Mouse (Mus musculus) stomach, postnatal 0 days (tissue): ENCODE data around the gene Bcas3. TPM values are rescaled to one million over a fixed set of nuclear protein-coding genes. Genes with fewer than 3 reads are reported as not detected.

ENCODE experiments used
- ATAC-seq: fragments of 200-750 bp; cut with Nextera tagmentation; 2 replicates; pipeline ENCODE4 v1.8.0; 2017; ENCODE audit not compliant: low FRiP score, low TSS enrichment
- DNase-seq: peaks from one replicate; pipeline ENCODE4 v3.0.0-alpha.2; 2016; ENCODE audit warnings: low spot score
- H3K27ac ChIP-seq: fragments of 300-500 bp; sonication (generic); replicated peaks from 2 replicates; pipeline ENCODE4 v1.5.1; 2014; ENCODE audit warnings: mild to moderate bottlenecking, control low read depth
- H3K27me3 ChIP-seq: fragments of 300-500 bp; sonication (generic); 2 replicates; pipeline ENCODE4 v1.6.1; 2014; ENCODE audit warnings: low read length; ENCODE audit not compliant: control insufficient read depth, insufficient read depth
- H3K36me3 ChIP-seq: fragments of 300-500 bp; sonication (generic); 2 replicates; pipeline ENCODE4 v1.6.1; 2014; ENCODE audit warnings: low read length, mixed read lengths; ENCODE audit not compliant: control insufficient read depth, insufficient read depth
- H3K4me1 ChIP-seq: fragments of 300-500 bp; sonication (generic); replicated peaks from 2 replicates; pipeline ENCODE4 v1.6.1; 2014; ENCODE audit warnings: antibody characterized with exemption; ENCODE audit not compliant: control insufficient read depth, insufficient read depth
- H3K4me2 ChIP-seq: fragments of 300-500 bp; sonication (generic); replicated peaks from 2 replicates; pipeline ENCODE4 v1.6.1; 2014; ENCODE audit warnings: low read depth, mild to moderate bottlenecking, control low read depth, moderate library complexity
- H3K4me3 ChIP-seq: fragments of 300-500 bp; sonication (generic); 2 replicates; pipeline ENCODE4 v1.5.1; 2014; ENCODE audit warnings: low read depth, low read length, control low read depth
- H3K9ac ChIP-seq: fragments of 300-500 bp; sonication (generic); 2 replicates; pipeline ENCODE4 v1.6.1; 2014; ENCODE audit warnings: mild to moderate bottlenecking, low read length, control low read depth, mixed read lengths
- H3K9me3 ChIP-seq: fragments of 300-500 bp; sonication (generic); 2 replicates; pipeline ENCODE4 v1.6.1; 2016; ENCODE audit warnings: low read length; ENCODE audit not compliant: control insufficient read depth
- CTCF ChIP-seq: IDR thresholded peaks from 2 replicates; pipeline ENCODE4 v1.5.1; 2016; ENCODE audit warnings: antibody characterized with exemption, low read depth, mild to moderate bottlenecking, moderate library complexity
- EP300 ChIP-seq: optimal IDR thresholded peaks from 2 replicates; pipeline ENCODE3; 2016; ENCODE audit warnings: antibody characterized with exemption
- WGBS: fragments of 180-500 bp; shearing (Covaris S2); extraction: QIAGEN DNeasy Blood & Tissue Kit; methylation state at CpG from one replicate; pipeline ENCODE4 v1.1.7; 2014; 5-methylcytosine and 5-hydroxymethylcytosine counted together
- polyA plus RNA-seq: library from polyadenylated mRNA; unstranded; fragments of >200 nt; fragmentation: Nextera tagmentation; extraction: Ambion mirVana; gene quantifications from 2 replicates; pipeline ENCODE4 v1.2.1, GENCODE M21; 2015

The Bcas3 gene
- polyA plus RNA-seq, 1 experiment from 2014 or later, result 16.5 TPM

DNA sequence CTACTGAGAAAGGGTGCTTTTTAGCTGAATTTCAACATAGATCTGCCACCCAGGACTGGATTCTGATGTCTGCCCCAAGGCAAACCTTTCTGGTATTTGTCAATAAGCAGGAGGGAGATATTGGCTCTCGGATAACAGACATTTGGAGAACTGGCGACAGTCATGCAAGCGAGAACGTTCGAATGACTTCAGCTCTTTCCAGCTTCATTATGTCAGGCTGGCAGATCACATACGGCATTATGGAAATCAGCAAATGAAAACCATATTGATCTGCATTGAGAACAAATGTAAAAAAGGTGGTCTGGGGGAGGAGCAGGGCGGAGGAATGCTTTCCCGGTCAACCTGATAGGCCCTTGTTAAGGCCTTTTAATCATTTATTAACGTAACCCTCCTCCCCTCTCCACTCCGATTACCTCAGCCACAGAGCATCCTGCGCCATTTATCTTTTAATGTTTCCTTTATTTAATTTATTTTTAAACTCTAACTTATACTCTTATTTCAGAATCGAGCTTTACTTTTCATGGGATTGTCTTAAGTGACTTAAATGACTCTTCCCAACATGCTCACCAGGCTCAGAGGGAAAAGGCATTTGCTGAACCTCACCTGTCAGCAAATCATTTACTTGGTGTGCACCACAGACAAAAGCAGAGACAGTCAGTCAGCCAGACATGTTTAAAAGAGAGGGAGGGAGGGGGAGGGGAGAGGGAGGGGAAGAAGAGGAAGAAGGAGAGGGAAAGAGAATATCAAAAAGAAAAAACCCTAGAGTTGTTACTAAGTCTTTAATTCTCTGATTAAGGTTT, 285.9 kb downstream of the Bcas3 start:
- H3K4me3 ChIP-seq, result no peak overlapping the region
- no peak overlapping the region for H3K27ac ChIP-seq
- H3K4me2 ChIP-seq, result no peak overlapping the region
- no peak for DNase-seq
- no peak overlapping the region for H3K9ac ChIP-seq
- 59% methylated on average over 12 of the region's 12 CpGs for WGBS
- no peaks in the 10 kb centered on the region for H3K9me3 ChIP-seq
- H3K4me1 ChIP-seq, result no peaks in the 10 kb centered on the region
- H3K27me3 ChIP-seq, result no peaks in the 10 kb centered on the region
- no peak for ATAC-seq
- no peaks in the 10 kb centered on the region for H3K36me3 ChIP-seq
- no peak for TF ChIP-seq CTCF
- no peak for TF ChIP-seq EP300

DNA sequence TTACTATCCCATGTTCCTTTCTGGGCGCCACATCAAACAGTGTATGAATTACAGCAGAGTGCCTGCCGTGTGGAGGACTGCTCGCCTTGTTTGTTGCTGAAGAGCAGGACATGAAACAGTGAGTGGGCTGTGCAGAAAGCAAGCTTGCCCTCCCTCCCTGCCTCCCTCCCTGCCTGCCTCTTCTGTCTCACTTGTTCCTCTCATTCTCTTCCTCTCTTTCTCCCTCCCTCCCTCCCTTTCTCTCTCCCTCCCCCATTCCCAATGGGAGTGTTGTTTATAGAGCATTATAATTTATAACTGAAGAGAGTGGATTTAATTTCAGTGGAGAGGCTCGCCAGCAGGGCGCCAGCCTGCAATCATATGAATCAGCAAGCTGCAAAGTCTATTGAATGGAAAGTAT, 287.7 kb downstream of the Bcas3 start:
- ATAC-seq, result no peak; the same call in 1 of the 2 replicates
- Histone ChIP-seq H3K4me2 (peak overlapping the region; percentile 15; the same call in 1 of the 2 replicates), H3K9ac (no peak overlapping the region), H3K4me3 (no peak overlapping the region), H3K27ac (no peak overlapping the region), H3K36me3 (no peaks in the 10 kb centered on the region), H3K27me3 (no peaks in the 10 kb centered on the region), H3K9me3 (no peaks in the 10 kb centered on the region), H3K4me1 (no peaks in the 10 kb centered on the region)
- 34% methylated on average over 5 of the region's 5 CpGs for WGBS
- TF ChIP-seq CTCF (peak; percentile 24), EP300 (no peak)
- no peak for DNase-seq

GRCm38 (mm10) chr11:85641486-85641885, 288.5 kb downstream of the Bcas3 start:
- Histone ChIP-seq H3K36me3 (no peaks in the 10 kb centered on the region), H3K4me2 (no peak overlapping the region), H3K4me1 (no peaks in the 10 kb centered on the region), H3K9me3 (no peaks in the 10 kb centered on the region), H3K4me3 (no peak overlapping the region), H3K9ac (no peak overlapping the region), H3K27ac (no peak overlapping the region), H3K27me3 (no peaks in the 10 kb centered on the region)
- no peak for TF ChIP-seq CTCF
- TF ChIP-seq EP300, result no peak
- WGBS, result 83% methylated on average over 4 of the region's 4 CpGs
- ATAC-seq, result no peak
- DNase-seq, result no peak

DNA sequence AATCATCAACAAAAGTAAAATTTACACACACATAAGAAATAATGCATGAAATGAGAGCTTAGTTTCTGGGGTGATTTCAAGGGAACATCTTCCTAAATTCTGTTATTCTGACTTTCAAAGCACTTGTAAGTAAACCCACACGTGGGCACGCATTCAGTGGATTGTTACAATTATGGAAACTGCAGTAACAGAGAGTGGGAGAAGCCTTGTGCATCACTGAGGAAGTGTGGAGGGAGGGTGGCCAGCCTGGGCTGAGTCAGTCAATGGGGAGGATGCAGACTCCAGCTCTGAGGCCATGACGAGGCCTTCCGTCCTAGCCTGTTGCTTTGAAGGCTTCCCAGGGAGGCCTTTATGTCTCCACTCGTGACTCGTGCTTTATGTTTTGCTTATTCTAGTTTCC, 289.6 kb downstream of the Bcas3 start:
- Histone ChIP-seq H3K4me3 (no peak overlapping the region), H3K27ac (no peak overlapping the region), H3K36me3 (no peaks in the 10 kb centered on the region), H3K4me2 (no peak overlapping the region), H3K9ac (no peak overlapping the region), H3K9me3 (no peaks in the 10 kb centered on the region), H3K27me3 (no peaks in the 10 kb centered on the region), H3K4me1 (no peaks in the 10 kb centered on the region)
- 64% methylated on average over 6 of the region's 6 CpGs for WGBS
- DNase-seq (no peak), ATAC-seq (no peak)
- TF ChIP-seq CTCF, result no peak
- no peak for TF ChIP-seq EP300

GRCm38 (mm10) chr11:85643025-85643424, 290.1 kb downstream of the Bcas3 start:
- Histone ChIP-seq H3K4me1 (no peaks in the 10 kb centered on the region), H3K27ac (no peak overlapping the region)

DNA sequence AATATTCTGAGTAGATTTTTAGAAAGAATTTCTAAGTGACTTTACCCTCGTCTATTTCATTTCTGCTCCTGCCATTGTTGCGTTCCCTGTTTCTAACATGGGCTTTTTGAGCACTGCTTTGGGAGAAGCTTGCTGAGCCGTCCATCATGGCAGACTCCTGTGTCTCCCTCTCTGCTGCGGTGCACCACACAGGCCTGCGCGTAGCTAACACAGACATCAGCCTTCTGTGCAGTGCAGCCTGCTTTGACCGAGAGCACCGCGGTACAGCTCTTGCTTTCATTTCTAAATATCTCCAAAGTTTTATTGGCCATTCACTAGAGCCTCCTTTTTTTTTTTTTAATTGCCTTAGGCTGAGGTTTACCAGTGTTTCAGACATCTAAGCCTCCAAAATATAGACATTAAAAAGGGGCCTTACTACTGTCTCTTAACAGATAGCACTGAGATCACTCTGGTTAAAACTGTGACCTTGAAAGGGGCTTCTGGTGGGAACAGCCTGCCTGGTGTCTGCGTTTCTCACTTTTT, 290.6 kb downstream of the Bcas3 start:
- Histone ChIP-seq H3K9ac (no peak overlapping the region), H3K4me1 (no peaks in the 10 kb centered on the region), H3K27me3 (no peaks in the 10 kb centered on the region), H3K36me3 (no peaks in the 10 kb centered on the region), H3K27ac (no peak overlapping the region), H3K9me3 (no peaks in the 10 kb centered on the region), H3K4me2 (no peak overlapping the region), H3K4me3 (no peak overlapping the region)
- 57% methylated on average over 10 of the region's 10 CpGs for WGBS
- TF ChIP-seq EP300 (no peak), CTCF (no peak)
- DNase-seq (no peak), ATAC-seq (no peak)

More at GRCm38 (mm10) chr11:85643025-85643424, 290.1 kb downstream of the Bcas3 start:
- 89% methylated on average over 4 of the region's 4 CpGs for WGBS
- Histone ChIP-seq H3K9me3 (no peaks in the 10 kb centered on the region), H3K9ac (no peak overlapping the region), H3K4me2 (no peak overlapping the region), H3K27me3 (no peaks in the 10 kb centered on the region), H3K36me3 (no peaks in the 10 kb centered on the region), H3K4me3 (no peak overlapping the region)
- ATAC-seq, result no peak
- no peak for DNase-seq
- no peak for TF ChIP-seq EP300
- no peak for TF ChIP-seq CTCF
